Mouse (Mus musculus) heart, embryonic 15.5 days (tissue): ENCODE measurements at regions not wholly inside any gene's neighbourhood (a gene's known extent, or its start where the extent isn't known, plus 50 kb on each side); places are given as distances from the start of the nearest gene placed in this dataset.
"Not testable (repeated sequence)": the region's sequence is repeated elsewhere in the genome, so short reads cannot be mapped to it uniquely, and the experiment has no call there.

ENCODE experiments used
- ATAC-seq: fragments of 200-750 bp; cut with Nextera tagmentation; replicated peaks from 2 replicates; pipeline ENCODE4 v1.8.0; 2017; ENCODE audit warnings: low read depth, moderate TSS enrichment; ENCODE audit not compliant: insufficient number of reproducible peaks, insufficient read depth, low FRiP score
- H3K27ac ChIP-seq: fragments of 300-500 bp; sonication (generic); 2 replicates; pipeline ENCODE4 v1.5.1; 2015; ENCODE audit warnings: mild to moderate bottlenecking, inconsistent platforms
- H3K27me3 ChIP-seq: fragments of 300-500 bp; sonication (generic); 2 replicates; pipeline ENCODE4 v1.6.1; 2015; ENCODE audit warnings: inconsistent platforms
- H3K36me3 ChIP-seq: fragments of 300-500 bp; sonication (generic); 2 replicates; pipeline ENCODE4 v1.6.1; 2015; ENCODE audit warnings: mild to moderate bottlenecking, inconsistent platforms
- H3K4me1 ChIP-seq: fragments of 300-500 bp; sonication (generic); replicated peaks from 2 replicates; pipeline ENCODE4 v1.6.1; 2015; ENCODE audit warnings: inconsistent platforms
- H3K4me2 ChIP-seq: fragments of 300-500 bp; sonication (generic); 2 replicates; pipeline ENCODE4 v1.6.1; 2015; ENCODE audit warnings: inconsistent platforms, mild to moderate bottlenecking, moderate library complexity
- H3K4me3 ChIP-seq: fragments of 300-500 bp; sonication (generic); 2 replicates; pipeline ENCODE4 v1.5.1; 2015; ENCODE audit warnings: mild to moderate bottlenecking, inconsistent platforms
- H3K9ac ChIP-seq: fragments of 300-500 bp; sonication (generic); 2 replicates; pipeline ENCODE4 v1.6.1; 2015; ENCODE audit warnings: mild to moderate bottlenecking, inconsistent platforms
- H3K9me3 ChIP-seq: fragments of 300-500 bp; sonication (generic); replicated peaks from 2 replicates; pipeline ENCODE4 v1.6.1; 2016; ENCODE audit warnings: inconsistent platforms
- WGBS: fragments of 180-500 bp; shearing (Covaris S2); methylation state at CpG from one replicate; pipeline ENCODE4 v1.1.7; 2015; ENCODE audit warnings: mixed read lengths; 5-methylcytosine and 5-hydroxymethylcytosine counted together

GRCm38 (mm10) chr9:80820066-80820465 is 354.8 kb upstream of the Impg1 start:
- Histone ChIP-seq H3K9me3 (no peaks in the 10 kb centered on the region), H3K4me3 (no peak overlapping the region), H3K27me3 (no peaks in the 10 kb centered on the region), H3K4me2 (no peak overlapping the region), H3K36me3 (no peaks in the 10 kb centered on the region), H3K9ac (no peak overlapping the region), H3K27ac (no peak overlapping the region), H3K4me1 (no peaks in the 10 kb centered on the region)
- WGBS = 70% methylated on average over 3 of the region's 3 CpGs
- ATAC-seq = no peak

DNA sequence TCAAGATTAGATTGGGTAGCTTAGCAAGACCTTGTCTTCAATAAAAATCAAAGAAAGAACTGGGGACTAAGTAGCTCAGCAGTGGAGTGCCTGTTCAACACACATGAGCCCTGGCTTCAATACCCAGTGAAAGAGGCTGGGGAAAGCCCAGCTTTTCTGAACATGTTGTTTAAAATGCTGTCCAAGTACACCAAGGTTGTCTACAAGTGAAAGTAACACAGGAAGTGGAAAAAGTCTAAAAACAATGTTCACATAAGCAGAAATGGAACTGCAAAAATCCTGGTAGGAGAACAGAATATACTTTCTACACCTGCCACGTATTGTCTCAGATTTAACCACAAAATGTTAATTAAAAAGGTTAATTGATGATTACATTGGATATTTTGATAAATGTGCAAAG is 353.8 kb upstream of the Impg1 start:
- WGBS = 87% methylated on average over 1 of the region's 1 CpGs
- no peak for ATAC-seq
- no peak overlapping the region for H3K9ac ChIP-seq

GRCm38 (mm10) chr9:80813921-80814320 is 348.6 kb upstream of the Impg1 start:
- not testable (repeated sequence) for H3K9ac ChIP-seq, ATAC-seq, H3K27me3 ChIP-seq, H3K9me3 ChIP-seq, H3K4me3 ChIP-seq, H3K27ac ChIP-seq, H3K36me3 ChIP-seq, H3K4me1 ChIP-seq, H3K4me2 ChIP-seq
- 21% methylated on average over 6 of the region's 6 CpGs for WGBS

More for the DNA sequence above, 353.8 kb upstream of the Impg1 start:
- Histone ChIP-seq H3K4me1 (no peaks in the 10 kb centered on the region), H3K9me3 (no peaks in the 10 kb centered on the region), H3K4me3 (no peak overlapping the region), H3K27ac (no peak overlapping the region), H3K27me3 (no peaks in the 10 kb centered on the region), H3K4me2 (no peak overlapping the region), H3K36me3 (no peaks in the 10 kb centered on the region)

- 57% methylated on average over 3 of the region's 3 CpGs for WGBS
Observed at GRCm38 (mm10) chr9:80791523-80791922, 326.2 kb upstream of the Impg1 start.

GRCm38 (mm10) chr9:80774541-80774940 is 309.3 kb upstream of the Impg1 start:
- H3K9me3 ChIP-seq = no peaks in the 10 kb centered on the region
- WGBS = 86% methylated on average over 1 of the region's 1 CpGs
- H3K36me3 ChIP-seq = no peaks in the 10 kb centered on the region
- no peak for ATAC-seq
- no peak overlapping the region for H3K27ac ChIP-seq
- H3K4me1 ChIP-seq = no peaks in the 10 kb centered on the region
- H3K27me3 ChIP-seq = no peaks in the 10 kb centered on the region
- H3K4me2 ChIP-seq = no peak overlapping the region
- no peak overlapping the region for H3K9ac ChIP-seq
- no peak overlapping the region for H3K4me3 ChIP-seq

More at GRCm38 (mm10) chr9:80791523-80791922, 326.2 kb upstream of the Impg1 start:
- Histone ChIP-seq H3K9me3 (no peaks in the 10 kb centered on the region), H3K36me3 (no peaks in the 10 kb centered on the region), H3K4me3 (no peak overlapping the region), H3K4me1 (no peaks in the 10 kb centered on the region), H3K27ac (no peak overlapping the region), H3K27me3 (no peaks in the 10 kb centered on the region), H3K4me2 (no peak overlapping the region), H3K9ac (no peak overlapping the region)
- ATAC-seq = no peak

- not testable (repeated sequence) for H3K4me3 ChIP-seq, H3K4me1 ChIP-seq, H3K9me3 ChIP-seq, H3K27me3 ChIP-seq, H3K9ac ChIP-seq, H3K36me3 ChIP-seq, H3K27ac ChIP-seq, H3K4me2 ChIP-seq, ATAC-seq
- 81% methylated on average over 9 of the region's 9 CpGs for WGBS
Observed at GRCm38 (mm10) chr9:80735806-80736205, 270.5 kb upstream of the Impg1 start.

DNA sequence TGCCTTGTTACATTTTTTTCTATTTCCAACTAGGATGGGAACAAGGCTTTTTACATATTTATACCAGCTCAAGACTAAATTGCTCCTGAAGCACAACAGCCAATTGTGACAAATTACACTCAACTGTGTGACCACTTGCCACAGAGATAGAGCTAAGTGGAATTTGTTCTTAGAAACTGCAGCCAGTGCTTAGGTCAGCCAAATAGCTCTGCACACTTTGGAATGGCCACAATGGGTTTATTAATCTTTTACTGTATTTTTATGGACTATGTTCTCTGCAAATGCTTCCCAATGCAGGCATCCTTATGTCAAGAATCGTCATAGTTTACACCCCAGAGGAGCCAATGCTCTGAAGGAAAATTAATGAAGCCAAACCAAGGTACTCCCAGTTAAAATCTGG is 267.7 kb upstream of the Impg1 start:
- Histone ChIP-seq H3K4me3 (no peak overlapping the region), H3K27ac (no peak overlapping the region), H3K9me3 (no peaks in the 10 kb centered on the region), H3K9ac (no peak overlapping the region), H3K4me1 (no peaks in the 10 kb centered on the region), H3K4me2 (no peak overlapping the region), H3K36me3 (no peaks in the 10 kb centered on the region), H3K27me3 (no peaks in the 10 kb centered on the region)
- WGBS = 63% methylated on average over 1 of the region's 1 CpGs
- ATAC-seq = no peak

GRCm38 (mm10) chr9:80723638-80724037 is 258.4 kb upstream of the Impg1 start:
- Histone ChIP-seq H3K4me2 (no peak overlapping the region), H3K27me3 (no peaks in the 10 kb centered on the region), H3K4me3 (no peak overlapping the region), H3K9me3 (no peaks in the 10 kb centered on the region), H3K27ac (no peak overlapping the region), H3K36me3 (no peaks in the 10 kb centered on the region), H3K9ac (no peak overlapping the region), H3K4me1 (no peaks in the 10 kb centered on the region)
- no peak for ATAC-seq

- H3K4me2 ChIP-seq = no peak overlapping the region
- ATAC-seq = no peak
- no peaks in the 10 kb centered on the region for H3K36me3 ChIP-seq
- no peak overlapping the region for H3K27ac ChIP-seq
- no peaks in the 10 kb centered on the region for H3K27me3 ChIP-seq
- no peaks in the 10 kb centered on the region for H3K9me3 ChIP-seq
- H3K4me3 ChIP-seq = no peak overlapping the region
- H3K9ac ChIP-seq = no peak overlapping the region
- H3K4me1 ChIP-seq = no peaks in the 10 kb centered on the region
- 86% methylated on average over 4 of the region's 4 CpGs for WGBS
Observed at GRCm38 (mm10) chr9:80718516-80718915, 253.2 kb upstream of the Impg1 start.

GRCm38 (mm10) chr9:80709781-80710180 is 244.5 kb upstream of the Impg1 start:
- Histone ChIP-seq H3K9me3 (no peaks in the 10 kb centered on the region), H3K27ac (no peak overlapping the region)
- ATAC-seq = no peak

DNA sequence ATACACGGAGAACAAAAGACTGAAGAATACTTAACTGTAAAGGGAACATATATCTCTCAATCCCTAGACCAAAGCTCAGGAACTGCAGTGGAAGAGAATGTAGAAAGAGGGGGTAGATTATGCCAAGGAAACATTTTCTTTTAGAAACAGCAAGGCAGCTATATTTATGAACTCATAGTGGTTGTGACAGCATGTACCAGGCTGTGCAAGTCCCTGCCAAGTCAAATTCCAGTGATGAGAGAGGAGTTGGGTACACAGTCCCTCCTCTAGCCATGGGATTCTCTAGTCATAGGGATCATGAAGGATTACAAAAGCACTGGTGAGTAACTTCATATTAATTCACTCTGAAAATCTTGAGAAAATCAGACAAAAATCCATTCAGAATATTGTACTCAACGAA is 240.0 kb upstream of the Impg1 start:
- Histone ChIP-seq H3K9me3 (no peaks in the 10 kb centered on the region), H3K4me2 (no peak overlapping the region), H3K4me3 (no peak overlapping the region), H3K27ac (no peak overlapping the region), H3K27me3 (no peaks in the 10 kb centered on the region), H3K36me3 (no peaks in the 10 kb centered on the region), H3K9ac (no peak overlapping the region), H3K4me1 (no peaks in the 10 kb centered on the region)
- ATAC-seq = no peak
- 71% methylated on average over 2 of the region's 2 CpGs for WGBS

More at GRCm38 (mm10) chr9:80709781-80710180, 244.5 kb upstream of the Impg1 start:
- H3K4me3 ChIP-seq = no peak overlapping the region
- no peaks in the 10 kb centered on the region for H3K4me1 ChIP-seq
- H3K27me3 ChIP-seq = no peaks in the 10 kb centered on the region
- no peaks in the 10 kb centered on the region for H3K36me3 ChIP-seq
- no peak overlapping the region for H3K4me2 ChIP-seq
- no peak overlapping the region for H3K9ac ChIP-seq

DNA sequence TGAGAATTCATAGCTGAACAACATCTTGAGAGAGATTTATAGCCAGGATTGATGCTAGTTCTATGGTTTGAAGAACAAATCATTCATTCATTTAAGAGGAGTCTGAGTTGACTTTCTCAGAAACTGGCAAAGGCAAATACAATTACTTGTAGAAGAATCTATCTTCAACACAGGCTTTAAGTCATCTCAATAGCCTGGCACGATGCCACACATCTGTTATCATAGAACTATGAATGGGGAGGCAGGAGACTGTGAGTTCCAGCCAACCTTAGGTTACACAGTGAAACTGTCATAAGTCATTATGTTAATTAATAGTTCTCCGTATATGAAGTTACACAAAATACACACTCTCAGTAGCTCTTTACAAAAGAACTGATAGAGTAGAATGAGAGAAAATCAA is 231.9 kb upstream of the Impg1 start:
- H3K9me3 ChIP-seq = no peaks in the 10 kb centered on the region
- no peaks in the 10 kb centered on the region for H3K36me3 ChIP-seq
- H3K4me3 ChIP-seq = no peak overlapping the region
- H3K4me1 ChIP-seq = no peaks in the 10 kb centered on the region
- ATAC-seq = no peak
- no peak overlapping the region for H3K9ac ChIP-seq
- H3K4me2 ChIP-seq = no peak overlapping the region
- H3K27ac ChIP-seq = no peak overlapping the region
- H3K27me3 ChIP-seq = no peaks in the 10 kb centered on the region
- WGBS = 45% methylated on average over 2 of the region's 2 CpGs
